Mouse (Mus musculus): ENCODE measurements at regions not wholly inside any gene's neighbourhood (a gene's known extent, or its start where the extent isn't known, plus 50 kb on each side); places are given as distances from the start of the nearest gene placed in this dataset.

DNA sequence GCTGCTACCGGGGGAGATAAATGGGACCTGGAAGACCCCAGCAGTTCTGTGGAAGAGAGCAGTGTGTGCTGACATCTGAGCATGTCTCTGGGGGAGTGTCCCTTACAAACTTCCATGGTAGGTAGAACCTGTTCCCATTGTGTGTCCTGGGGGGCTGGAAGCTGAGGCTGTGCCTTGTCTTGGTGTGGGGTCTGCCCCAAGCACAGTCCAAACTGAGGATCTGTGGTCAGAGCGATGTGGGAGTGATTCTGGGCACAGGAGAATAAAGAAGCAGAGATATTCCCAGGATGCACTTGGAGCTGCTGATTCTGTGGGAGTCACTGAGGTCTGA lies 118.5 kb upstream of the Sulf2 start:
- TF ChIP-seq SRF (IDR thresholded peaks at IDR 0.05; ENCODE audit: control insufficient read depth, insufficient read length, low read depth): no peak
- no peak for TF ChIP-seq POLR2A (IDR thresholded peaks at IDR 0.05; ENCODE audit: insufficient read length, low read depth)
